Mouse (Mus musculus): Measurements from ENCODE around the gene Shld2. TPM values are rescaled to one million over a fixed set of nuclear protein-coding genes. Genes with fewer than 3 reads are reported as not detected.

The Shld2 gene
- polyA plus RNA-seq, 1 experiment from 2014 or later: 8.3 TPM

GRCm38 (mm10) chr14:34298871-34299700, 11.2 kb downstream of the Shld2 start:
- no peaks in the 10 kb centered on the region for H3K36me3 ChIP-seq (ENCODE audit: control insufficient read depth, insufficient read depth)
- no peak overlapping the region for H3K9ac ChIP-seq (ENCODE audit: low read depth, low read length)
- no peak overlapping the region for H3K4me3 ChIP-seq (ENCODE audit: low read depth, low read length)
- H3K4me2 ChIP-seq (ENCODE audit: low read depth, low read length): no peak overlapping the region
- no peaks in the 10 kb centered on the region for H3K27me3 ChIP-seq (ENCODE audit: control insufficient read depth, insufficient read depth, low read depth, low read length)
- peak; percentile 61 for ATAC-seq (ENCODE audit: low read depth)
- peak overlapping the region; percentile 9 for H3K27ac ChIP-seq (ENCODE audit: low read length)
- H3K4me1 ChIP-seq (ENCODE audit: control insufficient read depth, low read depth, low read length): peaks cover 5% of the 10 kb centered on the region
- WGBS (ENCODE audit: insufficient replicate concordance): 53% methylated on average over 11 of the region's 11 CpGs
- no peaks in the 10 kb centered on the region for H3K9me3 ChIP-seq (replicated peaks; ENCODE audit: control insufficient read depth, low read length)

- H3K27ac ChIP-seq (ENCODE audit: low read length): peak overlapping the region; percentile 48; the same call in 1 of the 2 replicates
Measured at GRCm38 (mm10) chr14:34297634-34298033, 12.7 kb downstream of the Shld2 start.

DNA sequence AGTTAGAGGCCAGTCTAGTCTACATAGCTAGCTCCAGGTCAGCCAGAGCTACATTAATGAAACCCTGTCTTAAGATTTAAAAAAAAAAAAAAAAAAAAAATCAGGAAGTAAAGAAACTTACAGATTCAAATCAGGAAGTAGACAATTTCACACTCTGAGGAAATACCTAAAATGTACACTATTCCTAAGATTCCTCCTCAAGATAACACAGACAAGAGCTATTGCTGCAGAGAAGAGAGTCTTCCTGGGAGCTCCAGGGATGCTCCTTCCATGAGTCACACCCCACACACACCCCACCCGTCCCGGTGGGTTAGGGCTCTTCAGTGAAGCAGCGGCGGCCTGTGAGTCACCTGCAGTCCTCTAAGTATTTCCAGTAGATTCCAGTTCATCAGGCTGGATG, 13.3 kb downstream of the Shld2 start:
- no peaks in the 10 kb centered on the region for H3K36me3 ChIP-seq (ENCODE audit: control insufficient read depth, insufficient read depth)

More at GRCm38 (mm10) chr14:34297634-34298033, 12.7 kb downstream of the Shld2 start:
- 47% methylated on average over 2 of the region's 2 CpGs for whole genome bisulfite sequencing (ENCODE audit: insufficient replicate concordance)
- no peak overlapping the region for H3K9ac ChIP-seq (ENCODE audit: low read depth, low read length)
- H3K4me3 ChIP-seq (ENCODE audit: low read depth, low read length): no peak overlapping the region
- no peaks in the 10 kb centered on the region for H3K9me3 ChIP-seq (replicated peaks; ENCODE audit: control insufficient read depth, low read length)
- no peaks in the 10 kb centered on the region for H3K27me3 ChIP-seq (ENCODE audit: control insufficient read depth, insufficient read depth, low read depth, low read length)
- H3K4me1 ChIP-seq (ENCODE audit: control insufficient read depth, low read depth, low read length): peaks cover 5% of the 10 kb centered on the region
- H3K4me2 ChIP-seq (ENCODE audit: low read depth, low read length): no peak overlapping the region
- no peak for ATAC-seq (ENCODE audit: low read depth)
- H3K36me3 ChIP-seq (ENCODE audit: control insufficient read depth, insufficient read depth): no peaks in the 10 kb centered on the region

GRCm38 (mm10) chr14:34296350-34296749, 13.9 kb downstream of the Shld2 start:
- no peaks in the 10 kb centered on the region for H3K9me3 ChIP-seq (replicated peaks; ENCODE audit: control insufficient read depth, low read length)

More for the DNA sequence above, 13.3 kb downstream of the Shld2 start:
- Histone ChIP-seq H3K9ac (ENCODE audit: low read depth, low read length) (no peak overlapping the region), H3K4me1 (ENCODE audit: control insufficient read depth, low read depth, low read length) (peaks cover 5% of the 10 kb centered on the region), H3K4me2 (ENCODE audit: low read depth, low read length) (no peak overlapping the region), H3K9me3 (replicated peaks; ENCODE audit: control insufficient read depth, low read length) (no peaks in the 10 kb centered on the region), H3K4me3 (ENCODE audit: low read depth, low read length) (no peak overlapping the region), H3K27me3 (ENCODE audit: control insufficient read depth, insufficient read depth, low read depth, low read length) (no peaks in the 10 kb centered on the region), H3K27ac (ENCODE audit: low read length) (no peak overlapping the region)
- ATAC-seq (ENCODE audit: low read depth): no peak
- 46% methylated on average over 4 of the region's 4 CpGs for WGBS (ENCODE audit: insufficient replicate concordance)

GRCm38 (mm10) chr14:34293641-34294040, 16.7 kb downstream of the Shld2 start:
- peaks cover 5% of the 10 kb centered on the region; the same call in 1 of the 2 replicates for H3K4me1 ChIP-seq (ENCODE audit: control insufficient read depth, low read depth, low read length)
- WGBS (ENCODE audit: insufficient replicate concordance): 72% methylated on average over 3 of the region's 3 CpGs
- no peak for ATAC-seq (ENCODE audit: low read depth)
- no peak overlapping the region for H3K9ac ChIP-seq (ENCODE audit: low read depth, low read length)
- no peak overlapping the region for H3K4me3 ChIP-seq (ENCODE audit: low read depth, low read length)
- no peak overlapping the region for H3K4me2 ChIP-seq (ENCODE audit: low read depth, low read length)
- H3K36me3 ChIP-seq (ENCODE audit: control insufficient read depth, insufficient read depth): no peaks in the 10 kb centered on the region
- H3K27me3 ChIP-seq (ENCODE audit: control insufficient read depth, insufficient read depth, low read depth, low read length): no peaks in the 10 kb centered on the region
- H3K27ac ChIP-seq (ENCODE audit: low read length): no peak overlapping the region
- no peaks in the 10 kb centered on the region for H3K9me3 ChIP-seq (replicated peaks; ENCODE audit: control insufficient read depth, low read length)

More at GRCm38 (mm10) chr14:34296350-34296749, 13.9 kb downstream of the Shld2 start:
- Histone ChIP-seq H3K4me3 (ENCODE audit: low read depth, low read length) (no peak overlapping the region), H3K36me3 (ENCODE audit: control insufficient read depth, insufficient read depth) (no peaks in the 10 kb centered on the region), H3K9ac (ENCODE audit: low read depth, low read length) (no peak overlapping the region), H3K27ac (ENCODE audit: low read length) (no peak overlapping the region), H3K4me1 (ENCODE audit: control insufficient read depth, low read depth, low read length) (peaks cover 5% of the 10 kb centered on the region), H3K4me2 (ENCODE audit: low read depth, low read length) (no peak overlapping the region), H3K27me3 (ENCODE audit: control insufficient read depth, insufficient read depth, low read depth, low read length) (no peaks in the 10 kb centered on the region)
- ATAC-seq (ENCODE audit: low read depth): no peak
- 50% methylated on average over 7 of the region's 7 CpGs for WGBS (ENCODE audit: insufficient replicate concordance)

- ATAC-seq (ENCODE audit: low read depth): no peak
- Histone ChIP-seq H3K4me1 (ENCODE audit: control insufficient read depth, low read depth, low read length) (no peaks in the 10 kb centered on the region), H3K36me3 (ENCODE audit: control insufficient read depth, insufficient read depth) (no peaks in the 10 kb centered on the region), H3K27ac (ENCODE audit: low read length) (no peak overlapping the region), H3K4me3 (ENCODE audit: low read depth, low read length) (no peak overlapping the region), H3K9me3 (replicated peaks; ENCODE audit: control insufficient read depth, low read length) (no peaks in the 10 kb centered on the region), H3K9ac (ENCODE audit: low read depth, low read length) (no peak overlapping the region), H3K27me3 (ENCODE audit: control insufficient read depth, insufficient read depth, low read depth, low read length) (no peaks in the 10 kb centered on the region), H3K4me2 (ENCODE audit: low read depth, low read length) (no peak overlapping the region)
- 35% methylated on average over 1 of the region's 1 CpGs for WGBS (ENCODE audit: insufficient replicate concordance)
Measured at GRCm38 (mm10) chr14:34290229-34290628, 20.1 kb downstream of the Shld2 start.

GRCm38 (mm10) chr14:34289259-34290015, 20.9 kb downstream of the Shld2 start:
- Histone ChIP-seq H3K27me3 (ENCODE audit: control insufficient read depth, insufficient read depth, low read depth, low read length) (no peaks in the 10 kb centered on the region), H3K27ac (ENCODE audit: low read length) (no peak overlapping the region), H3K36me3 (ENCODE audit: control insufficient read depth, insufficient read depth) (no peaks in the 10 kb centered on the region), H3K4me2 (ENCODE audit: low read depth, low read length) (no peak overlapping the region), H3K9ac (ENCODE audit: low read depth, low read length) (no peak overlapping the region), H3K4me1 (ENCODE audit: control insufficient read depth, low read depth, low read length) (no peaks in the 10 kb centered on the region), H3K9me3 (replicated peaks; ENCODE audit: control insufficient read depth, low read length) (no peaks in the 10 kb centered on the region), H3K4me3 (ENCODE audit: low read depth, low read length) (no peak overlapping the region)
- no peak for ATAC-seq (ENCODE audit: low read depth)
- WGBS (ENCODE audit: insufficient replicate concordance): 76% methylated on average over 3 of the region's 3 CpGs

DNA sequence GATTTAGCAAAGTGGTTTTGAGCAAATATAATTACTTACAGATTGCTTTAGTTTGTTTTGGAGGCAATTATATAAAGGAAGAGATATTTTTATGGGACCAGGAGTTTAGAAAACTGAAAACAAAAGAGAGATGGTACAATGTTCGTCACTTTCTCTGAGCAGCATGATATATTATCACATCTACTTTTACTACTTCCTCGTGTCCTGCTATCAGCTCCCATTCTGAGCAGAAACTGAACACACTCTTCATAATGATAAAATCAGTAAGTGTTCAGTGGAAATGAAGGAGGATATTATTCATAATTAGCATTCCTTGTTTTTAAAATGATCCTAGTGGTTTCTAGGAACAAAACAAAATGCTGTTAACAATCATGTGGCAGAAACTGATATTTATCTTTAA, 21.9 kb downstream of the Shld2 start:
- H3K4me3 ChIP-seq (ENCODE audit: low read depth, low read length): no peak overlapping the region
- WGBS (ENCODE audit: insufficient replicate concordance): 33% methylated on average over 2 of the region's 2 CpGs
- H3K4me2 ChIP-seq (ENCODE audit: low read depth, low read length): no peak overlapping the region
- H3K9me3 ChIP-seq (replicated peaks; ENCODE audit: control insufficient read depth, low read length): no peaks in the 10 kb centered on the region
- H3K27me3 ChIP-seq (ENCODE audit: control insufficient read depth, insufficient read depth, low read depth, low read length): no peaks in the 10 kb centered on the region
- H3K9ac ChIP-seq (ENCODE audit: low read depth, low read length): no peak overlapping the region
- no peaks in the 10 kb centered on the region for H3K36me3 ChIP-seq (ENCODE audit: control insufficient read depth, insufficient read depth)
- H3K4me1 ChIP-seq (ENCODE audit: control insufficient read depth, low read depth, low read length): no peaks in the 10 kb centered on the region
- no peak for ATAC-seq (ENCODE audit: low read depth)
- H3K27ac ChIP-seq (ENCODE audit: low read length): no peak overlapping the region

Measured in liver, embryonic 16.5 days (tissue).